Mouse (Mus musculus) CH12.LX (cell line): Measurements from ENCODE around the gene Col4a2. TPM values are rescaled to one million over a fixed set of nuclear protein-coding genes. Genes with fewer than 3 reads are reported as not detected.

Experiments used
- DNase-seq: peaks from one replicate; pipeline ENCODE4 v3.0.0-alpha.2; 2013; ENCODE audit errors: extremely low read depth
- H3K27ac ChIP-seq: 2 replicates; pipeline ENCODE4 v1.5.1; 2012; ENCODE audit warnings: low read depth, mild to moderate bottlenecking, control low read depth, moderate library complexity; ENCODE audit not compliant: insufficient read depth
- H3K27me3 ChIP-seq: replicated peaks from 2 replicates; pipeline ENCODE3; 2012; ENCODE audit warnings: inconsistent platforms
- H3K36me3 ChIP-seq, 2 experiments: replicated peaks in 1 of 2; 2 replicates each; pipeline versions ENCODE3 to v1.6.1; 2012; ENCODE audit warnings: inconsistent platforms in 1 of 2, low read length in 1 of 2, mild to moderate bottlenecking in 1 of 2, mixed read lengths in 1 of 2, moderate library complexity in 1 of 2; ENCODE audit not compliant: control insufficient read depth in 1 of 2, insufficient read depth in 1 of 2
- H3K4me1 ChIP-seq, 2 experiments: 2 replicates each; pipeline ENCODE4 v1.6.1; 2012; ENCODE audit warnings: inconsistent platforms in 1 of 2, moderate library complexity in 1 of 2; ENCODE audit not compliant: insufficient read depth in 2 of 2, control insufficient read depth in 1 of 2
- H3K4me2 ChIP-seq: 2 replicates; pipeline ENCODE4 v1.6.1; 2012; ENCODE audit warnings: low read depth, mild to moderate bottlenecking, control low read depth; ENCODE audit not compliant: poor library complexity, insufficient read depth, severe bottlenecking
- H3K4me3 ChIP-seq, 3 experiments: fragments of 150-350 bp in 1 of 3; sonication (generic) in 1 of 3; replicated peaks in 1 of 3; 2 replicates each; pipeline versions ENCODE3 to v1.5.1; 2011 to 2012; ENCODE audit warnings: low read depth in 2 of 3, low read length in 2 of 3, mild to moderate bottlenecking in 2 of 3, moderate library complexity in 2 of 3, control low read depth in 1 of 3, improper control_type of control experiment in 1 of 3, inconsistent platforms in 1 of 3, mixed read lengths in 1 of 3; ENCODE audit not compliant: poor library complexity in 1 of 3
- H3K79me2 ChIP-seq: replicated peaks from 2 replicates; pipeline ENCODE4 v1.6.1; 2012; ENCODE audit warnings: mild to moderate bottlenecking, moderate library complexity; ENCODE audit not compliant: control insufficient read depth, poor library complexity, insufficient read depth, severe bottlenecking; ENCODE audit errors: extremely low read depth
- H3K9ac ChIP-seq: 2 replicates; pipeline ENCODE4 v1.6.1; 2012; ENCODE audit warnings: low read depth, mild to moderate bottlenecking, control low read depth, moderate library complexity; ENCODE audit not compliant: insufficient read depth
- H3K9me3 ChIP-seq: replicated peaks from 2 replicates; pipeline ENCODE3; 2012; ENCODE audit warnings: low read length, inconsistent platforms, mixed read lengths
- CHD2 ChIP-seq: IDR thresholded peaks from 2 replicates; pipeline ENCODE4 v1.6.1; 2011; ENCODE audit warnings: low read length, improper control_type of control experiment
- CTCF ChIP-seq, 2 experiments: IDR thresholded peaks in 1 of 2; conservative IDR thresholded peaks in 1 of 2; 2 replicates each; pipeline ENCODE4 v1.5.1; 2011 to 2012; ENCODE audit warnings: low read depth in 2 of 2, low read length in 2 of 2, improper control_type of control experiment in 1 of 2, inconsistent platforms in 1 of 2, mild to moderate bottlenecking in 1 of 2, moderate library complexity in 1 of 2
- ELF1 ChIP-seq: IDR thresholded peaks from 2 replicates; pipeline ENCODE4 v1.6.1; 2014; ENCODE audit warnings: low read depth, mild to moderate bottlenecking, inconsistent platforms, low read length, improper control_type of control experiment
- EP300 ChIP-seq: IDR thresholded peaks from 2 replicates; pipeline ENCODE4 v1.6.1; 2011; ENCODE audit warnings: low read length, improper control_type of control experiment
- GABPA ChIP-seq: IDR thresholded peaks from 2 replicates; pipeline ENCODE4 v1.6.1; 2012; ENCODE audit warnings: low read depth, low read length, improper control_type of control experiment, inconsistent platforms; ENCODE audit not compliant: insufficient replicate concordance
- JUN ChIP-seq: IDR thresholded peaks from 2 replicates; pipeline ENCODE4 v1.6.1; 2011; ENCODE audit warnings: low read depth, mild to moderate bottlenecking, low read length, improper control_type of control experiment, moderate library complexity; ENCODE audit not compliant: insufficient read depth
- KAT2A ChIP-seq: IDR thresholded peaks from 2 replicates; pipeline ENCODE4 v1.6.1; 2012; ENCODE audit warnings: low read length, improper control_type of control experiment, inconsistent platforms; ENCODE audit not compliant: insufficient replicate concordance
- MAFK ChIP-seq: IDR thresholded peaks from 2 replicates; pipeline ENCODE4 v1.6.1; 2011; ENCODE audit warnings: low read length, improper control_type of control experiment; ENCODE audit not compliant: insufficient replicate concordance
- MAZ ChIP-seq: IDR thresholded peaks from 2 replicates; pipeline ENCODE4 v1.6.1; 2012; ENCODE audit warnings: low read depth, mild to moderate bottlenecking, inconsistent platforms, low read length, improper control_type of control experiment, moderate library complexity
- MXI1 ChIP-seq: IDR thresholded peaks from 2 replicates; pipeline ENCODE4 v1.6.1; 2011; ENCODE audit warnings: mild to moderate bottlenecking, low read depth, low read length, improper control_type of control experiment
- PAX5 ChIP-seq: IDR thresholded peaks from 2 replicates; pipeline ENCODE4 v1.6.1; 2012; ENCODE audit warnings: low read length, inconsistent platforms, mixed read lengths
- TBP ChIP-seq: conservative IDR thresholded peaks from 2 replicates; pipeline ENCODE4 v1.6.1; 2011; ENCODE audit warnings: low read depth, low read length, improper control_type of control experiment
- UBTF ChIP-seq: IDR thresholded peaks from 2 replicates; pipeline ENCODE4 v1.6.1; 2012; ENCODE audit warnings: low read depth, mild to moderate bottlenecking, inconsistent platforms, low read length, improper control_type of control experiment, moderate library complexity
- USF1 ChIP-seq: IDR thresholded peaks from 2 replicates; pipeline ENCODE4 v1.6.1; 2014; ENCODE audit warnings: low read depth, mild to moderate bottlenecking, inconsistent platforms, low read length, improper control_type of control experiment
- ZKSCAN1 ChIP-seq: IDR thresholded peaks from 2 replicates; pipeline ENCODE4 v1.6.1; 2012; ENCODE audit warnings: low read depth, inconsistent platforms, low read length, improper control_type of control experiment, borderline replicate concordance
- dilution Hi-C: fragments of 300-500 bp; cut with MboI; formaldehyde crosslinking; loops from 2 replicates; pipeline ENCODE4 v1.14.3; 2020; ENCODE audit warnings: low sequenced_read_pairs; ENCODE audit not compliant: extremely low pct_unique_long_range_greater_than_20kb, extremely low pct_ligation_motif_present
- in situ Hi-C: fragments of 300-500 bp; cut with MboI; formaldehyde crosslinking; loops from 3 replicates; pipeline ENCODE4 v1.14.3; 2019; ENCODE audit warnings: low sequenced_read_pairs, low pct_ligation_motif_present, low pct_unique_long_range_greater_than_20kb, mixed read lengths
- polyA plus RNA-seq: library from polyadenylated mRNA; unstranded; fragments of >175 nt; gene quantifications from 2 replicates; pipeline ENCODE4 v1.2.1, GENCODE M21; 2012; ENCODE audit warnings: low read depth; ENCODE audit not compliant: insufficient read length
- total RNA-seq, 2 experiments: library from RNA; depleted of rRNA; stranded (reverse); fragments of 300-350 nt in 1 of 2; fragments of >200 nt in 1 of 2; gene quantifications; 2 replicates each; pipeline ENCODE4 v1.2.3; 2012 to 2014

Gene Col4a2
- total and polyA plus RNA-seq, 3 experiments: 0.04 to 0.07 TPM; not detected in 1

DNA sequence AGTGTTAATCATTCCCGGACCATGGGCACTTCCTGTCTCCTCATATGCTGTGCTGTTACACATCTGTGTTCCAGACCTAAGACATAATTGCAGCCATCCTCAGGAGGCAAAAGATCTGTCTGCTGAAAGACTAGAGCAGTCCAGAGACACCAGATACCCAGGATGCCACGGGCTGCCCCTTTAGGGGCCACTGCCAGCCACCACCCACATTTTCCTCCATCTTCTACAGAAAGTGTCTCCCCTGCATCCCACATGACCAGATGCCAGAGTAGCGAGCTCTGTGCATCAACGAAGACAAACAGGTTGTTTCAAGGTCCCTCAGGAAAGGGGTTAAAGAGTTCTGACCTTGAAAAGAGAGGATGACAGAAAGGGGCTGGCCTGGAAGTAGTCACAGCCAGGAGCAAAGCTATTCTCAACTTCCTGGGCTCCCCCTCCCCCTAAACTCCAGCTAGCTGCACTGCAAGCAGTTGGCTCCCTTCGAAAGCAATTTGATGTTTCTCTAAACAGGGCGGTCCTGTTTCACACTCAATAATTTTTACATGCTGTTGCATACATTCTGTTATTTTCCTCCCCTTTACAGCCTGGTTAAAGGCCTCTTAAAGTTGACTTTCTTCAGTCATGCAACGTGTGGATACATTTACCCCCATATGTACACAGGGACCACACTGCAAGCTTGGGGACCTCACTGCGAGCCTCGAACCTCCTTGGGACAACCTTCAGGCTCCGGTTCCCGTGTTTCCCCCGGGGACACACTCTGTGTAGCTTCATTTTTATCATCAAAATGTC, 13.9 kb upstream of the Col4a2 start:
- no peaks in the 10 kb centered on the region for H3K9me3 ChIP-seq
- H3K4me1 ChIP-seq: no peaks in the 10 kb centered on the region
- TF ChIP-seq MAZ (no peak), CTCF (conservative IDR thresholded peaks at IDR 0.05 in 1 of 2, IDR thresholded peaks at IDR 0.05 in 1 of 2; ENCODE audit: low read depth in 2 of 2, low read length in 2 of 2) (no peak), KAT2A (no peak), GABPA (no peak), CHD2 (no peak), EP300 (no peak), PAX5 (no peak), MXI1 (no peak)
- DNase-seq: no peak
- in situ Hi-C loops: no loop called here
- no peak overlapping the region for H3K9ac ChIP-seq
- dilution Hi-C loops: no loop called here
- H3K27ac ChIP-seq: no peak overlapping the region
- H3K4me2 ChIP-seq: no peak overlapping the region
- no peak overlapping the region for H3K4me3 ChIP-seq
- H3K79me2 ChIP-seq: no peaks in the 10 kb centered on the region
- H3K27me3 ChIP-seq: peaks cover 33% of the 10 kb centered on the region
- H3K36me3 ChIP-seq: no peaks in the 10 kb centered on the region

DNA sequence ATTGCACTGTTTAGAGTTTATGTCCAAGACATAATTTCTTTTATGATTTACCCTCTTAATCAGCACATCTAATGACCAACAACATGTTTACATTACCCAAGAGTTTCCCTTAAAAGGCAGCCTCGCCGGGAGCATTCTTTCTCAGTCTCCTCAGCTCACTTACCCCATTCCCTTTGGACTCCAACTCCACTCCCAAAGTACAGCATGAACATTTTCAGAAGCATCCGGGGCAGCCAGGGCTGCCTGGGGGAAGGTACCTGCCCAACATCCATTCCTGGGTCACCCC, 13.3 kb upstream of the Col4a2 start:
- H3K79me2 ChIP-seq: no peaks in the 10 kb centered on the region
- dilution Hi-C loops: no loop called here
- no peak overlapping the region for H3K9ac ChIP-seq
- no peak overlapping the region for H3K27ac ChIP-seq
- no peak for TF ChIP-seq JUN
- TF ChIP-seq MAFK: no peak
- no peak for TF ChIP-seq ZKSCAN1
- no peak for TF ChIP-seq TBP
- TF ChIP-seq CHD2: no peak
- no peak for TF ChIP-seq UBTF
- no peak for TF ChIP-seq ELF1
- no peak for TF ChIP-seq USF1
- H3K4me3 ChIP-seq: no peak overlapping the region
- peaks cover 30% of the 10 kb centered on the region for H3K27me3 ChIP-seq
- in situ Hi-C loops: no loop called here
- no peaks in the 10 kb centered on the region for H3K36me3 ChIP-seq
- no peaks in the 10 kb centered on the region for H3K9me3 ChIP-seq
- H3K4me1 ChIP-seq: no peaks in the 10 kb centered on the region
- no peak overlapping the region for H3K4me2 ChIP-seq
- DNase-seq: no peak
